Mouse (Mus musculus): ENCODE results near the gene Hps5. TPM values are rescaled to one million over a fixed set of nuclear protein-coding genes. Genes with fewer than 3 reads are reported as not detected.
A peak's percentile ranks its signal among the peaks of the same experiment; 100 is the strongest.

Gene Hps5
- 9.7 and 12.6 TPM in 2 replicates for polyA plus RNA-seq (2015; fragmentation: Nextera tagmentation; extraction: Ambion mirVana)

GRCm38 (mm10) chr7:46795287-46796205 is at the start of gene Hps5, which contains the start of gene Gtf2h1:
Hps5 (minus strand) TSS chr7:46796064.
Gtf2h1 (plus strand) TSS chr7:46796103.
- H3K4me3 ChIP-seq (ENCODE audit: low read length): peak within 1 kb of the TSS; percentile 98
- peak within 1 kb of the TSS; percentile 94 for H3K27ac ChIP-seq (ENCODE audit: low read depth, low read length)
- WGBS: under 1% methylated on average over 72 of the region's 75 CpGs

GRCm38 (mm10) chr7:46845211-46845977 is 49.5 kb upstream of the Hps5 start:
- Histone ChIP-seq H3K4me3 (ENCODE audit: low read length) (peak overlapping the region; percentile 89), H3K9ac (ENCODE audit: low read depth, low read length) (peak overlapping the region; percentile 95), H3K9me3 (ENCODE audit: control insufficient read depth, low read length) (no peaks in the 10 kb centered on the region), H3K27me3 (replicated peaks; ENCODE audit: control insufficient read depth, insufficient read depth, low read length) (no peaks in the 10 kb centered on the region), H3K4me1 (ENCODE audit: control insufficient read depth, insufficient read depth, low read depth, low read length) (peaks cover 8% of the 10 kb centered on the region), H3K36me3 (ENCODE audit: control insufficient read depth, insufficient read depth, low read length) (peaks cover 13% of the 10 kb centered on the region), H3K4me2 (ENCODE audit: low read length) (peak overlapping the region; percentile 89), H3K27ac (ENCODE audit: low read depth, low read length) (peak overlapping the region; percentile 92)
- under 1% methylated on average over 50 of the region's 51 CpGs for WGBS
- ATAC-seq: peak; percentile 90

More at GRCm38 (mm10) chr7:46795287-46796205, at the start of gene Hps5, which contains the start of gene Gtf2h1:
- Histone ChIP-seq H3K9me3 (ENCODE audit: control insufficient read depth, low read length) (no peaks in the 10 kb centered on the region), H3K4me2 (ENCODE audit: low read length) (peak within 1 kb of the TSS; percentile 97), H3K36me3 (ENCODE audit: control insufficient read depth, insufficient read depth, low read length) (peaks cover under 1% of the 10 kb centered on the region; the same call in 1 of the 2 replicates), H3K27me3 (replicated peaks; ENCODE audit: control insufficient read depth, insufficient read depth, low read length) (no peaks in the 10 kb centered on the region), H3K4me1 (ENCODE audit: control insufficient read depth, insufficient read depth, low read depth, low read length) (peaks cover 24% of the 10 kb centered on the region), H3K9ac (ENCODE audit: low read depth, low read length) (peak within 1 kb of the TSS; percentile 97)
- ATAC-seq: peak; percentile 97

- Histone ChIP-seq H3K27ac (ENCODE audit: low read depth, low read length) (no peak overlapping the region), H3K9ac (ENCODE audit: low read depth, low read length) (no peak overlapping the region), H3K36me3 (ENCODE audit: control insufficient read depth, insufficient read depth, low read length) (peaks cover under 1% of the 10 kb centered on the region; the same call in 1 of the 2 replicates), H3K4me1 (ENCODE audit: control insufficient read depth, insufficient read depth, low read depth, low read length) (peaks cover 19% of the 10 kb centered on the region), H3K9me3 (ENCODE audit: control insufficient read depth, low read length) (no peaks in the 10 kb centered on the region), H3K4me2 (ENCODE audit: low read length) (no peak overlapping the region), H3K27me3 (replicated peaks; ENCODE audit: control insufficient read depth, insufficient read depth, low read length) (no peaks in the 10 kb centered on the region; the same call in 1 of the 2 replicates), H3K4me3 (ENCODE audit: low read length) (no peak overlapping the region)
- ATAC-seq: no peak
- 82% methylated on average over 4 of the region's 4 CpGs for WGBS
Observed at GRCm38 (mm10) chr7:46843576-46843975, 47.7 kb upstream of the Hps5 start.

GRCm38 (mm10) chr7:46842278-46842677 is 46.4 kb upstream of the Hps5 start:
- Histone ChIP-seq H3K27me3 (replicated peaks; ENCODE audit: control insufficient read depth, insufficient read depth, low read length) (no peaks in the 10 kb centered on the region; the same call in 1 of the 2 replicates), H3K4me2 (ENCODE audit: low read length) (no peak overlapping the region), H3K4me3 (ENCODE audit: low read length) (no peak overlapping the region), H3K36me3 (ENCODE audit: control insufficient read depth, insufficient read depth, low read length) (no peaks in the 10 kb centered on the region), H3K9ac (ENCODE audit: low read depth, low read length) (no peak overlapping the region), H3K9me3 (ENCODE audit: control insufficient read depth, low read length) (no peaks in the 10 kb centered on the region), H3K4me1 (ENCODE audit: control insufficient read depth, insufficient read depth, low read depth, low read length) (peaks cover 18% of the 10 kb centered on the region), H3K27ac (ENCODE audit: low read depth, low read length) (no peak overlapping the region)
- ATAC-seq: no peak
- WGBS: 22% methylated on average over 5 of the region's 5 CpGs

- Histone ChIP-seq H3K36me3 (ENCODE audit: control insufficient read depth, insufficient read depth, low read length) (no peaks in the 10 kb centered on the region), H3K4me3 (ENCODE audit: low read length) (no peak within 1 kb of the TSS), H3K9ac (ENCODE audit: low read depth, low read length) (no peak within 1 kb of the TSS), H3K27ac (ENCODE audit: low read depth, low read length) (no peak within 1 kb of the TSS), H3K27me3 (replicated peaks; ENCODE audit: control insufficient read depth, insufficient read depth, low read length) (no peaks in the 10 kb centered on the region; the same call in 1 of the 2 replicates), H3K4me1 (ENCODE audit: control insufficient read depth, insufficient read depth, low read depth, low read length) (peaks cover 14% of the 10 kb centered on the region), H3K9me3 (ENCODE audit: control insufficient read depth, low read length) (no peaks in the 10 kb centered on the region), H3K4me2 (ENCODE audit: low read length) (no peak within 1 kb of the TSS)
- WGBS: 25% methylated on average over 6 of the region's 6 CpGs
- ATAC-seq: no peak
Observed at GRCm38 (mm10) chr7:46840787-46841525, 45.1 kb upstream of the Hps5 start, which contains the start of gene Ldha. Ldha (plus strand) TSS chr7:46841475.

GRCm38 (mm10) chr7:46840326-46840725 is 44.5 kb upstream of the Hps5 start:
- Histone ChIP-seq H3K36me3 (ENCODE audit: control insufficient read depth, insufficient read depth, low read length) (no peaks in the 10 kb centered on the region), H3K4me3 (ENCODE audit: low read length) (no peak overlapping the region), H3K9me3 (ENCODE audit: control insufficient read depth, low read length) (no peaks in the 10 kb centered on the region), H3K27me3 (replicated peaks; ENCODE audit: control insufficient read depth, insufficient read depth, low read length) (no peaks in the 10 kb centered on the region; the same call in 1 of the 2 replicates), H3K4me2 (ENCODE audit: low read length) (no peak overlapping the region), H3K4me1 (ENCODE audit: control insufficient read depth, insufficient read depth, low read depth, low read length) (peaks cover 14% of the 10 kb centered on the region), H3K9ac (ENCODE audit: low read depth, low read length) (no peak overlapping the region), H3K27ac (ENCODE audit: low read depth, low read length) (no peak overlapping the region)
- WGBS: 67% methylated on average over 4 of the region's 4 CpGs
- no peak for ATAC-seq

GRCm38 (mm10) chr7:46839861-46840260 is 44.0 kb upstream of the Hps5 start:
- H3K4me3 ChIP-seq (ENCODE audit: low read length): no peak overlapping the region
- no peaks in the 10 kb centered on the region for H3K9me3 ChIP-seq (ENCODE audit: control insufficient read depth, low read length)
- ATAC-seq: no peak
- H3K36me3 ChIP-seq (ENCODE audit: control insufficient read depth, insufficient read depth, low read length): no peaks in the 10 kb centered on the region
- no peak overlapping the region for H3K4me2 ChIP-seq (ENCODE audit: low read length)
- WGBS: 79% methylated on average over 5 of the region's 5 CpGs
- H3K27me3 ChIP-seq (replicated peaks; ENCODE audit: control insufficient read depth, insufficient read depth, low read length): no peaks in the 10 kb centered on the region; the same call in 1 of the 2 replicates
- no peak overlapping the region for H3K9ac ChIP-seq (ENCODE audit: low read depth, low read length)
- no peak overlapping the region for H3K27ac ChIP-seq (ENCODE audit: low read depth, low read length)
- peaks cover 14% of the 10 kb centered on the region for H3K4me1 ChIP-seq (ENCODE audit: control insufficient read depth, insufficient read depth, low read depth, low read length)

GRCm38 (mm10) chr7:46839446-46839845 is 43.6 kb upstream of the Hps5 start:
- H3K36me3 ChIP-seq (ENCODE audit: control insufficient read depth, insufficient read depth, low read length): no peaks in the 10 kb centered on the region
- no peaks in the 10 kb centered on the region for H3K9me3 ChIP-seq (ENCODE audit: control insufficient read depth, low read length)
- H3K27ac ChIP-seq (ENCODE audit: low read depth, low read length): peak overlapping the region; percentile 78
- 38% methylated on average over 7 of the region's 7 CpGs for WGBS
- H3K27me3 ChIP-seq (replicated peaks; ENCODE audit: control insufficient read depth, insufficient read depth, low read length): no peaks in the 10 kb centered on the region; the same call in 1 of the 2 replicates
- peak overlapping the region; percentile 38; the same call in 1 of the 2 replicates for H3K9ac ChIP-seq (ENCODE audit: low read depth, low read length)
- no peak overlapping the region for H3K4me3 ChIP-seq (ENCODE audit: low read length)
- peaks cover 14% of the 10 kb centered on the region for H3K4me1 ChIP-seq (ENCODE audit: control insufficient read depth, insufficient read depth, low read depth, low read length)
- ATAC-seq: peak; percentile 18; the same call in 1 of the 2 replicates
- peak overlapping the region; percentile 37; the same call in 1 of the 2 replicates for H3K4me2 ChIP-seq (ENCODE audit: low read length)

Measured in hindbrain, embryonic 16.5 days (tissue).